Mouse (Mus musculus) liver, embryonic 13.5 days (tissue): ENCODE data around the gene Tmem51. TPM values are rescaled to one million over a fixed set of nuclear protein-coding genes. Genes with fewer than 3 reads are reported as not detected.

Experiments used
- ATAC-seq: fragments of 200-750 bp; cut with Nextera tagmentation; 2 replicates; pipeline ENCODE4 v1.8.0; 2017; ENCODE audit warnings: low read depth, mild to moderate bottlenecking, moderate number of reproducible peaks, moderate library complexity
- DNase-seq: peaks from one replicate; pipeline ENCODE4 v3.0.0; 2022
- H3K27ac ChIP-seq: fragments of 300-500 bp; sonication (generic); 2 replicates; pipeline ENCODE4 v1.5.1; 2015; ENCODE audit warnings: moderate library complexity, mild to moderate bottlenecking, inconsistent platforms
- H3K27me3 ChIP-seq: fragments of 300-500 bp; sonication (generic); 2 replicates; pipeline ENCODE4 v1.6.1; 2015; ENCODE audit warnings: mild to moderate bottlenecking, inconsistent platforms
- H3K36me3 ChIP-seq: fragments of 300-500 bp; sonication (generic); 2 replicates; pipeline ENCODE4 v1.6.1; 2015; ENCODE audit warnings: mild to moderate bottlenecking, inconsistent platforms
- H3K4me1 ChIP-seq: fragments of 300-500 bp; sonication (generic); replicated peaks from 2 replicates; pipeline ENCODE4 v1.6.1; 2015; ENCODE audit warnings: inconsistent platforms
- H3K4me2 ChIP-seq: fragments of 300-500 bp; sonication (generic); 2 replicates; pipeline ENCODE4 v1.6.1; 2015; ENCODE audit warnings: inconsistent platforms, mild to moderate bottlenecking, moderate library complexity
- H3K4me3 ChIP-seq: fragments of 300-500 bp; sonication (generic); replicated peaks from 2 replicates; pipeline ENCODE4 v1.5.1; 2015; ENCODE audit warnings: mild to moderate bottlenecking, inconsistent platforms
- H3K9ac ChIP-seq: fragments of 300-500 bp; sonication (generic); 2 replicates; pipeline ENCODE4 v1.6.1; 2015; ENCODE audit warnings: mild to moderate bottlenecking, inconsistent platforms
- H3K9me3 ChIP-seq: fragments of 300-500 bp; sonication (generic); replicated peaks from 2 replicates; pipeline ENCODE4 v1.6.1; 2016; ENCODE audit warnings: inconsistent platforms
- WGBS: fragments of 180-500 bp; shearing (Covaris S2); methylation state at CpG from one replicate; pipeline ENCODE4 v1.1.7; 2015; ENCODE audit not compliant: insufficient replicate concordance; 5-methylcytosine and 5-hydroxymethylcytosine counted together
- polyA plus RNA-seq: library from polyadenylated mRNA; unstranded; fragments of >200 nt; fragmentation: Nextera tagmentation; extraction: Ambion mirVana; gene quantifications from 2 replicates; pipeline ENCODE4 v1.2.1, GENCODE M21; 2015

Gene Tmem51
- polyA plus RNA-seq, 1 experiment from 2014 or later, result 13.5 TPM

GRCm38 (mm10) chr4:142068899-142069812, 14.9 kb downstream of the Tmem51 start:
- DNase-seq (no peak), ATAC-seq (peak; percentile 30; the same call in 1 of the 2 replicates)
- Histone ChIP-seq H3K4me1 (peaks cover 69% of the 10 kb centered on the region), H3K4me2 (no peak overlapping the region), H3K9ac (0 out of 2 replicates have a peak overlapping the region, but pooled peaks have one; percentile 2), H3K4me3 (no peak overlapping the region), H3K36me3 (no peaks in the 10 kb centered on the region), H3K27ac (peak overlapping the region; percentile 59; the same call in 1 of the 2 replicates), H3K27me3 (peaks cover 30% of the 10 kb centered on the region), H3K9me3 (no peaks in the 10 kb centered on the region)
- WGBS, result 47% methylated on average over 18 of the region's 18 CpGs

GRCm38 (mm10) chr4:142066576-142066975, 17.5 kb downstream of the Tmem51 start:
- DNase-seq (no peak), ATAC-seq (no peak)
- H3K4me1 ChIP-seq, result peaks cover 65% of the 10 kb centered on the region
- H3K4me3 ChIP-seq, result no peak overlapping the region
- H3K27me3 ChIP-seq, result peaks cover 31% of the 10 kb centered on the region
- no peaks in the 10 kb centered on the region for H3K9me3 ChIP-seq
- no peak overlapping the region for H3K9ac ChIP-seq
- H3K36me3 ChIP-seq, result no peaks in the 10 kb centered on the region
- H3K4me2 ChIP-seq, result no peak overlapping the region
- H3K27ac ChIP-seq, result 0 out of 2 replicates have a peak overlapping the region, but pooled peaks have one; percentile 61
- 50% methylated on average over 4 of the region's 4 CpGs for WGBS

- ATAC-seq (peak; percentile 53; the same call in 1 of the 2 replicates), DNase-seq (no peak)
- Histone ChIP-seq H3K9ac (0 out of 2 replicates have a peak overlapping the region, but pooled peaks have one; percentile 6), H3K27me3 (peaks cover 24% of the 10 kb centered on the region), H3K4me2 (peak overlapping the region; percentile 27), H3K36me3 (no peaks in the 10 kb centered on the region), H3K4me3 (no peak overlapping the region), H3K4me1 (peaks cover 65% of the 10 kb centered on the region), H3K9me3 (no peaks in the 10 kb centered on the region), H3K27ac (peak overlapping the region; percentile 61)
- 29% methylated on average over 6 of the region's 6 CpGs for WGBS
These were observed 18.3 kb downstream of the Tmem51 start for GRCm38 (mm10) chr4:142065835-142066234.

DNA sequence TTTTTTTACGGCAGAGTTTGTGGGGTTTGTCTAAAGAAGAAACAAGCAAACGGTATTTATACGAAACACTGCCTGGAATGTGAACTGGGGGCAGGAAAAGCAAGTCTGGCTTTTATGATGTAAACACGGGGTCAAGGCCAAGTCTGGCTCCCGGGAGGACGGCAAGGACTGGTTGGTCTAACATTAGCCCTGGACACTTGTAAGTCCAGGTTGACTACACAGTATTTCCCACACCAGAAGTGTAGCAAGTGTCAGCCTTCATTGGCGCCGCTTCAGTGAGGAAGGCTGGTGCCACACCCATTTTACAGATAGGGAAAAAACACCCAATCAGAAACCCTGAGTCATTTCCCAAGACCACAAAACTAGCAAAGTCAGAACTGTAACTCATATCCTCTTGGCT, 18.8 kb downstream of the Tmem51 start:
- H3K9ac ChIP-seq, result no peak overlapping the region
- peak overlapping the region; percentile 27 for H3K4me2 ChIP-seq
- ATAC-seq (peak; percentile 35; the same call in 1 of the 2 replicates), DNase-seq (no peak)
- peaks cover 60% of the 10 kb centered on the region for H3K4me1 ChIP-seq
- H3K36me3 ChIP-seq, result no peaks in the 10 kb centered on the region
- no peak overlapping the region for H3K4me3 ChIP-seq
- H3K9me3 ChIP-seq, result no peaks in the 10 kb centered on the region
- H3K27ac ChIP-seq, result peak overlapping the region; percentile 61
- peaks cover 18% of the 10 kb centered on the region for H3K27me3 ChIP-seq
- WGBS, result 55% methylated on average over 8 of the region's 8 CpGs

DNA sequence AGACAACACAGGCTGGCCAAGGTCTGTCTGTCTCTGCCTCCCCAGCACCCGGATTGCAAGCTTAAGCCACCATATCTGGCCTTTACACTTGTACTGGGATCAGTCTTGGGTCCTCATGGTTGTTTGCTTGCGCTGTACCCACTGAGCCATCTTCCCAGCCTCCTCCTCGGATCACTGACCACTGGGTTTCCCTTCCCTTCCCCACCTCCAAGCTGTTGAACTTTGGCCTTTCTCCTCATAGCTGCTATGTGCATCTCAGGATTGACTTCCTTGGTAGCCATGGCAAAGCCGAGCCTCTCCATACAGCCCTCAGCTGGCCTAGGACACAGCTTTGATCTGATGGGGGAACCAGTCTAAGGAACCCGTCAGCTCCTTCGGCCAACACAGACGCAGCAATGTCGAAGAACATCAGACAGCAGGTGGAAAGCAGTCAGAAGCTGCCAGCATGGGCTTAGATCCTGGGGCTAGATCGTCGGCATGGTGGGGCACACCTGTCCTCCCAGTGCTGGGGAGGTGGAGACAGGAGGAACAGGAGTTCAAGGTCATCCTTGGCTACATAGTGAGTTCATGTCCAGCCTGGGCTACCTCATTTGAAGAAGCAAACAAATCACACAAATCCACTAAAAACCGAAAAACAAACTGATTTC, 19.4 kb downstream of the Tmem51 start:
- Histone ChIP-seq H3K4me2 (no peak overlapping the region), H3K4me1 (peaks cover 60% of the 10 kb centered on the region), H3K9ac (no peak overlapping the region), H3K9me3 (no peaks in the 10 kb centered on the region), H3K36me3 (no peaks in the 10 kb centered on the region), H3K27me3 (peaks cover 16% of the 10 kb centered on the region), H3K4me3 (no peak overlapping the region), H3K27ac (no peak overlapping the region)
- no peak for ATAC-seq
- DNase-seq, result no peak
- 70% methylated on average over 11 of the region's 11 CpGs for WGBS

- WGBS, result 66% methylated on average over 8 of the region's 8 CpGs
- H3K27me3 ChIP-seq, result peaks cover 11% of the 10 kb centered on the region; the same call in 1 of the 2 replicates
- H3K9me3 ChIP-seq, result no peaks in the 10 kb centered on the region
- no peak overlapping the region for H3K4me3 ChIP-seq
- no peak for DNase-seq
- peak overlapping the region; percentile 56 for H3K27ac ChIP-seq
- no peaks in the 10 kb centered on the region for H3K36me3 ChIP-seq
- H3K4me1 ChIP-seq, result peaks cover 55% of the 10 kb centered on the region
- H3K9ac ChIP-seq, result no peak overlapping the region
- ATAC-seq, result peak; percentile 55
- no peak overlapping the region for H3K4me2 ChIP-seq
These were observed 21.0 kb downstream of the Tmem51 start for GRCm38 (mm10) chr4:142063057-142063534.

GRCm38 (mm10) chr4:142061485-142062240, 22.4 kb downstream of the Tmem51 start:
- Histone ChIP-seq H3K36me3 (no peaks in the 10 kb centered on the region), H3K27me3 (peaks cover 8% of the 10 kb centered on the region; the same call in 1 of the 2 replicates), H3K4me3 (no peak overlapping the region), H3K9me3 (no peaks in the 10 kb centered on the region), H3K9ac (no peak overlapping the region), H3K27ac (no peak overlapping the region), H3K4me2 (no peak overlapping the region), H3K4me1 (peaks cover 58% of the 10 kb centered on the region)
- 70% methylated on average over 23 of the region's 23 CpGs for WGBS
- DNase-seq (no peak), ATAC-seq (no peak)

DNA sequence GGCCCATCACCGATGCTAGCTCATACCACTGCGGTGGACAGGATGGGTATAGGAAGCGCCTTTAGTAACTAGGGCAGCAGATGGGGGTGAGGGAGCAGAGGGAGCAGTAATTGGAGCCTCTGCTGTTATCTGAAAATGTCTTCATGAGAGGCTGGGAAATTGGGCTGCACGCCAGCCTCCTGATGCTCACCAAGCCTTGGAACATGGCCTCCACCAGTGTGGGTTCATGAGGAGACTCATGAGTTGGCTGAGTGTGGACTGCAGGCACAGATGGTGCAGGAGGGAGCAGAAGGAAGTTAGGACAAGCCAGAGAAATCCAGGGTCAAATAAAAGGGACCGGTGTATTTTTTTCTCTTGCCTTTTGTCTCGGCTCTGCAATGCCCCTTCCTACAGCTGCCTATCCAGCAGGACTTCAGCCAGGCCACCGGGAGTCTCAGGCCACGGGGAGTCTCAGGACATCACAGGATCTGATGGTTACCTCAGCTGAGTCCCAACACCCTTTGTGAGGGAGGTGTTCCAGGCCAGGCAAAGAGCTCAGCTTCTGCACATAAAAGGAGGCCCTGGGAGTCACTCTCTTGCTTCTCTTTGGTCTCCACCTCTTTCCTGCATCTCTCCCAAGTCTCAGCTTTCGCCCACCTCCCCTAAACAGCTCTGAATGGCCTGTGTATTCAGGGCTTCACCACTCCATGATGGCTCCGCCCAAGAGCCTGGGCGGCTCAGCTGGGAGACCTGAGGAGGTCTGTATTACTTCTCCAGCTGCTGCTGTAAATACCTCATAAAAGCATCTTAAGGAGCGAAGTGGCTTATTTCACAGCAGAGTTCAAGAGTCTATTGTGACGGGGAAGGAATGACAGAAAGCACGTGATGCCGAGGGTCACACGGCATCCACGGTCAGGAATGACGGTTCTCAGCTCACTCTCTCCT, 23.4 kb downstream of the Tmem51 start:
- H3K36me3 ChIP-seq, result no peaks in the 10 kb centered on the region
- peaks cover 7% of the 10 kb centered on the region; the same call in 1 of the 2 replicates for H3K27me3 ChIP-seq
- peaks cover 51% of the 10 kb centered on the region for H3K4me1 ChIP-seq
- H3K9ac ChIP-seq, result no peak overlapping the region
- ATAC-seq (no peak), DNase-seq (no peak)
- no peaks in the 10 kb centered on the region for H3K9me3 ChIP-seq
- 66% methylated on average over 18 of the region's 18 CpGs for WGBS
- no peak overlapping the region for H3K4me2 ChIP-seq
- H3K4me3 ChIP-seq, result no peak overlapping the region
- H3K27ac ChIP-seq, result no peak overlapping the region

GRCm38 (mm10) chr4:142059841-142060193, 24.3 kb downstream of the Tmem51 start:
- WGBS, result 78% methylated on average over 8 of the region's 8 CpGs
- Histone ChIP-seq H3K9ac (no peak overlapping the region), H3K36me3 (no peaks in the 10 kb centered on the region), H3K4me1 (peaks cover 45% of the 10 kb centered on the region), H3K9me3 (no peaks in the 10 kb centered on the region), H3K4me2 (no peak overlapping the region), H3K27ac (no peak overlapping the region), H3K27me3 (peaks cover 5% of the 10 kb centered on the region; the same call in 1 of the 2 replicates), H3K4me3 (no peak overlapping the region)
- ATAC-seq (no peak), DNase-seq (no peak)
